In genomic region chr17:56474831-56475581, GRCm38 (mm10) we compare ENCODE assay signal across 8 mouse cellular contexts. TPM values are rescaled to one million over a fixed set of nuclear protein-coding genes. Genes with fewer than 3 reads are reported as not detected.
DNase-seq lines count a peak whose midpoint lies in the region; ATAC-seq and TF ChIP-seq lines count a peak whose summit lies in the region.

No protein-coding gene starts in this region.

- no peak overlapping the region for H3K27ac ChIP-seq in ES-E14 (ENCODE audit: insufficient read depth, low read depth, low read length, poor library complexity, severe bottlenecking)
- H3K27ac ChIP-seq in forebrain, embryonic 13.5 days, result peak overlapping the region; percentile 97
- H3K27ac ChIP-seq in intestine, postnatal 0 days (ENCODE audit: low read depth, low read length), result no peak overlapping the region

- H3K9ac ChIP-seq in ES-E14 (ENCODE audit: insufficient read depth, low read depth, low read length, poor library complexity, severe bottlenecking), result peak overlapping the region; percentile 72; the same call in 1 of the 2 replicates
- peak overlapping the region; percentile 98 for H3K9ac ChIP-seq in forebrain, embryonic 13.5 days
- H3K9ac ChIP-seq in intestine, postnatal 0 days (ENCODE audit: low read depth, low read length), result peak overlapping the region; percentile 59; the same call in 1 of the 2 replicates

- 0% methylated on average over 24 of the region's 24 CpGs for WGBS in forebrain, embryonic 13.5 days
- WGBS in intestine, postnatal 0 days, result 2% methylated on average over 24 of the region's 24 CpGs

- H3K4me3 ChIP-seq in ES-E14 (ENCODE audit: insufficient read depth in 1 of 2, low read depth in 1 of 2, low read length in 2 of 2, poor library complexity in 1 of 2, severe bottlenecking in 1 of 2), result peak overlapping the region; percentile 73 to 92
- peak overlapping the region; percentile 87 for H3K4me3 ChIP-seq in forebrain, embryonic 13.5 days
- H3K4me3 ChIP-seq in intestine, postnatal 0 days (ENCODE audit: low read depth, low read length), result peak overlapping the region; percentile 59

- peak overlapping the region; percentile 99 for H3K4me2 ChIP-seq in forebrain, embryonic 13.5 days
- peak overlapping the region; percentile 80 for H3K4me2 ChIP-seq in intestine, postnatal 0 days (replicated peaks; ENCODE audit: low read depth)

- H3K9me3 ChIP-seq in ES-E14 (ENCODE audit: control insufficient read depth, insufficient read depth, low read depth, low read length), result no peaks in the 10 kb centered on the region
- H3K9me3 ChIP-seq in forebrain, embryonic 13.5 days (replicated peaks), result no peaks in the 10 kb centered on the region
- no peaks in the 10 kb centered on the region for H3K9me3 ChIP-seq in intestine, postnatal 0 days (ENCODE audit: control insufficient read depth)

- no peaks in the 10 kb centered on the region for H3K36me3 ChIP-seq in ES-E14 (ENCODE audit: control insufficient read depth, insufficient read depth, low read length, poor library complexity, severe bottlenecking)
- no peaks in the 10 kb centered on the region; the same call in 1 of the 2 replicates for H3K36me3 ChIP-seq in forebrain, embryonic 13.5 days (ENCODE audit: poor library complexity, severe bottlenecking)
- no peaks in the 10 kb centered on the region for H3K36me3 ChIP-seq in intestine, postnatal 0 days (ENCODE audit: control insufficient read depth, insufficient read depth)

- TF ChIP-seq CTCF in intestine, postnatal 0 days (IDR thresholded peaks at IDR 0.05; ENCODE audit: low read depth), result no peak

- peak; percentile 29; the same call in 1 of the 2 replicates for ATAC-seq in frontal cortex, adult (ENCODE audit: low TSS enrichment)
- peak; percentile 41 for ATAC-seq in forebrain, embryonic 13.5 days
- ATAC-seq in intestine, postnatal 0 days, result no peak

- in situ Hi-C loops in ES-E14 (cut with MboI; ENCODE audit: low sequenced_read_pairs in 2 of 2, unreplicated experiment in 2 of 2), result no loop called here

- no peaks in the 10 kb centered on the region for H3K27me3 ChIP-seq in forebrain, embryonic 13.5 days
- peaks cover 57% of the 10 kb centered on the region for H3K27me3 ChIP-seq in intestine, postnatal 0 days (replicated peaks; ENCODE audit: control insufficient read depth, insufficient read depth, low read length)

- peaks cover 7 to 44% of the 10 kb centered on the region in 2 experiments; a peak in 3 of 4 replicates for H3K4me1 ChIP-seq in ES-E14 (ENCODE audit: control insufficient read depth in 2 of 2, insufficient read depth in 2 of 2, low read length in 2 of 2, poor library complexity in 1 of 2)
- H3K4me1 ChIP-seq in forebrain, embryonic 13.5 days, result peaks cover 45% of the 10 kb centered on the region
- H3K4me1 ChIP-seq in intestine, postnatal 0 days (replicated peaks; ENCODE audit: control insufficient read depth, insufficient read depth, low read length), result 0 out of 2 replicates have a peak, but pooled peaks cover 7% of the 10 kb centered on the region

- DNase-seq in frontal cortex, postnatal 14 days (ENCODE audit: low spot score in 2 of 2), result no peak
- DNase-seq in ES-E14 (ENCODE audit: low read depth, low spot score), result no peak
- peak; percentile 55 for DNase-seq in lung, postnatal 36 days
- peak; percentile 67 for DNase-seq in right cerebral cortex, postnatal 4 days
- no peak for DNase-seq in urinary bladder, adult 18-20 months (ENCODE audit: low spot score in 2 of 2)

TF ChIP-seq in ES-E14, 5 proteins besides CTCF, POLR2A, EP300 and RAD21:
- TF ChIP-seq ZC3H11A (IDR thresholded peaks at IDR 0.05; ENCODE audit: borderline replicate concordance, low read depth, low read length), result no peak
- no peak for TF ChIP-seq ZNF384 (IDR thresholded peaks at IDR 0.05; ENCODE audit: low read depth, low read length)
- no peak for TF ChIP-seq CHD2 (IDR thresholded peaks at IDR 0.05; ENCODE audit: low read depth, low read length)
- TF ChIP-seq MAFK (IDR thresholded peaks at IDR 0.05; ENCODE audit: insufficient read depth, low read depth, low read length), result no peak
- TF ChIP-seq HCFC1 (IDR thresholded peaks at IDR 0.05; ENCODE audit: borderline replicate concordance, insufficient read depth, low read length), result no peak

RNA-seq across cellular contexts. Expression of gene Ptprs, which starts 1.3 kb away (rescaled TPM):
- 128 and 197 TPM in 2 replicates for total RNA-seq in ES-E14 (2012; rRNA removed)
- 276 and 292 TPM in 2 replicates for polyA plus RNA-seq in forebrain, embryonic 13.5 days (2015; fragmentation: Nextera tagmentation; extraction: Ambion mirVana)
- 15.2 and 15.7 TPM in 2 replicates for polyA plus RNA-seq in intestine, postnatal 0 days (2015; fragmentation: Nextera tagmentation; extraction: Ambion mirVana)

RNA-seq across cellular contexts. Expression of gene Znrf4, which starts 37.2 kb away (rescaled TPM):
- not detected in 2 replicates for total RNA-seq in ES-E14 (2012; rRNA removed)
- 0.14 TPM in 1 of 2 replicates, not detected in the other for polyA plus RNA-seq in forebrain, embryonic 13.5 days (2015; fragmentation: Nextera tagmentation; extraction: Ambion mirVana)
- polyA plus RNA-seq in intestine, postnatal 0 days (2015; fragmentation: Nextera tagmentation; extraction: Ambion mirVana), result not detected in 2 replicates

Comparison
In these comparisons a context has a peak if more than half of its experiments do, and no peak if none do; other contexts are left out.
1. DNase-seq: peak in lung, postnatal 36 days (single experiment) and right cerebral cortex, postnatal 4 days (single experiment); none in frontal cortex, postnatal 14 days (0 of 2), ES-E14 (single experiment) and urinary bladder, adult 18-20 months (0 of 2).
2. RNA of gene Ptprs, which starts 1.3 kb away (polyA plus RNA-seq): 276 to 292 TPM in forebrain, embryonic 13.5 days; 15.2 to 15.7 TPM in intestine, postnatal 0 days; every median in the first group is over 10 times any median in the second.
3. Peak in every context shown above with its lines, with median percentiles within 50 percentile points of each other: H3K4me3 ChIP-seq and H3K9ac ChIP-seq.